Mouse (Mus musculus): ENCODE measurements around the gene Olfr1444. TPM values are rescaled to one million over a fixed set of nuclear protein-coding genes. Genes with fewer than 3 reads are reported as not detected.

The Olfr1444 gene
- polyA plus RNA-seq, 1 experiment from 2014 or later, result not detected

GRCm38 (mm10) chr19:12903643-12904042 lies 46.6 kb downstream of the Olfr1444 start, which contains the start of gene Olfr1447:
TSS of gene Olfr1447 (minus strand) at chr19:12903743.
- Histone ChIP-seq H3K4me2 (replicated peaks) (no peak within 1 kb of the TSS), H3K27ac (no peak within 1 kb of the TSS), H3K4me3 (no peak within 1 kb of the TSS), H3K27me3 (replicated peaks) (no peaks in the 10 kb centered on the region), H3K36me3 (no peaks in the 10 kb centered on the region), H3K9ac (no peak within 1 kb of the TSS), H3K9me3 (0 out of 2 replicates have a peak, but pooled peaks cover 6% of the 10 kb centered on the region), H3K4me1 (no peaks in the 10 kb centered on the region)
- no peak for ATAC-seq (ENCODE audit: low FRiP score, low read depth)
- WGBS, result 95% methylated on average over 1 of the region's 1 CpGs

Other genes with a start within 250 kb of the Olfr1444 start
- not detected in 2 replicates for gene Glyat, start 224.0 kb upstream of the Olfr1444 start, polyA plus RNA-seq (2016; fragmentation: Nextera tagmentation; extraction: Ambion mirVana)
- not detected in 2 replicates for gene Olfr1442, start 186.8 kb upstream of the Olfr1444 start, polyA plus RNA-seq (2016; fragmentation: Nextera tagmentation; extraction: Ambion mirVana)
- not detected in 2 replicates for gene Olfr1443, start 179.2 kb upstream of the Olfr1444 start, polyA plus RNA-seq (2016; fragmentation: Nextera tagmentation; extraction: Ambion mirVana)
- not detected in 2 replicates for gene Keg1, start 161.5 kb upstream of the Olfr1444 start, polyA plus RNA-seq (2016; fragmentation: Nextera tagmentation; extraction: Ambion mirVana)
- 1.5 and 1.6 TPM in 2 replicates for gene Cntf, start 91.7 kb upstream of the Olfr1444 start, polyA plus RNA-seq (2016; fragmentation: Nextera tagmentation; extraction: Ambion mirVana)
- 19.3 and 19.9 TPM in 2 replicates for gene Zfp91, start 61.2 kb upstream of the Olfr1444 start, polyA plus RNA-seq (2016; fragmentation: Nextera tagmentation; extraction: Ambion mirVana)
- gene Lpxn, start 61.1 kb upstream of the Olfr1444 start, polyA plus RNA-seq (2016; fragmentation: Nextera tagmentation; extraction: Ambion mirVana), result 1.3 and 1.4 TPM in 2 replicates
- gene Gm5244, start 10.6 kb upstream of the Olfr1444 start, polyA plus RNA-seq (2016; fragmentation: Nextera tagmentation; extraction: Ambion mirVana), result not detected in 2 replicates
- gene Olfr1445, start 26.6 kb downstream of the Olfr1444 start, polyA plus RNA-seq (2016; fragmentation: Nextera tagmentation; extraction: Ambion mirVana), result not detected in 2 replicates
- not detected in 2 replicates for gene Olfr1446, start 36.2 kb downstream of the Olfr1444 start, polyA plus RNA-seq (2016; fragmentation: Nextera tagmentation; extraction: Ambion mirVana)
- gene Olfr1447, start 46.5 kb downstream of the Olfr1444 start, polyA plus RNA-seq (2016; fragmentation: Nextera tagmentation; extraction: Ambion mirVana), result not detected in 2 replicates
- not detected in 2 replicates for gene Olfr1448, start 67.1 kb downstream of the Olfr1444 start, polyA plus RNA-seq (2016; fragmentation: Nextera tagmentation; extraction: Ambion mirVana)
- gene Olfr1449, start 73.6 kb downstream of the Olfr1444 start, polyA plus RNA-seq (2016; fragmentation: Nextera tagmentation; extraction: Ambion mirVana), result not detected in 2 replicates
- gene Olfr1450, start 93.0 kb downstream of the Olfr1444 start, polyA plus RNA-seq (2016; fragmentation: Nextera tagmentation; extraction: Ambion mirVana), result not detected in 2 replicates
- gene Olfr1451, start 137.7 kb downstream of the Olfr1444 start, polyA plus RNA-seq (2016; fragmentation: Nextera tagmentation; extraction: Ambion mirVana), result not detected in 2 replicates
- gene Olfr1453, start 171.0 kb downstream of the Olfr1444 start, polyA plus RNA-seq (2016; fragmentation: Nextera tagmentation; extraction: Ambion mirVana), result not detected in 2 replicates
- gene Olfr1454, start 203.3 kb downstream of the Olfr1444 start, polyA plus RNA-seq (2016; fragmentation: Nextera tagmentation; extraction: Ambion mirVana), result not detected in 2 replicates
- not detected in 2 replicates for gene Olfr1457, start 240.6 kb downstream of the Olfr1444 start, polyA plus RNA-seq (2016; fragmentation: Nextera tagmentation; extraction: Ambion mirVana)
- gene Olfr1458, start 249.5 kb downstream of the Olfr1444 start, polyA plus RNA-seq (2016; fragmentation: Nextera tagmentation; extraction: Ambion mirVana), result not detected in 2 replicates

Measured in neural tube, embryonic 12.5 days (tissue).